Mouse (Mus musculus): ENCODE measurements around the gene Maml3. TPM values are rescaled to one million over a fixed set of nuclear protein-coding genes. Genes with fewer than 3 reads are reported as not detected.
A peak's percentile ranks its signal among the peaks of the same experiment; 100 is the strongest.

Maml3 gene
- polyA plus RNA-seq, 1 experiment from 2014 or later, result 6.0 TPM

GRCm38 (mm10) chr3:51685539-51685938 is 419.3 kb downstream of the Maml3 start:
- Histone ChIP-seq H3K27ac (replicated peaks) (no peak overlapping the region), H3K27me3 (replicated peaks; ENCODE audit: low read depth, poor library complexity, severe bottlenecking) (no peaks in the 10 kb centered on the region), H3K4me3 (no peak overlapping the region), H3K4me1 (no peaks in the 10 kb centered on the region), H3K9me3 (no peaks in the 10 kb centered on the region), H3K36me3 (replicated peaks) (peaks cover 28% of the 10 kb centered on the region)
- no peak for DNase-seq (ENCODE audit: low spot score)
- 94% methylated on average over 6 of the region's 6 CpGs for WGBS

GRCm38 (mm10) chr3:51674963-51675362 is 429.9 kb downstream of the Maml3 start:
- 81% methylated on average over 3 of the region's 3 CpGs for WGBS
- peaks cover 12% of the 10 kb centered on the region; the same call in 1 of the 2 replicates for H3K4me1 ChIP-seq

GRCm38 (mm10) chr3:51673408-51674086 is 431.3 kb downstream of the Maml3 start:
- no peaks in the 10 kb centered on the region for H3K9me3 ChIP-seq
- H3K4me1 ChIP-seq, result peaks cover 16% of the 10 kb centered on the region
- H3K27me3 ChIP-seq (replicated peaks; ENCODE audit: low read depth, poor library complexity, severe bottlenecking), result peaks cover 4% of the 10 kb centered on the region; the same call in 1 of the 2 replicates
- H3K36me3 ChIP-seq (replicated peaks), result no peaks in the 10 kb centered on the region
- WGBS, result 74% methylated on average over 21 of the region's 21 CpGs
- peak overlapping the region; percentile 3; the same call in 1 of the 2 replicates for H3K27ac ChIP-seq (replicated peaks)
- no peak overlapping the region for H3K4me3 ChIP-seq
- DNase-seq (ENCODE audit: low spot score), result peak; percentile 67

More at GRCm38 (mm10) chr3:51674963-51675362, 429.9 kb downstream of the Maml3 start:
- Histone ChIP-seq H3K27ac (replicated peaks) (no peak overlapping the region), H3K9me3 (no peaks in the 10 kb centered on the region), H3K27me3 (replicated peaks; ENCODE audit: low read depth, poor library complexity, severe bottlenecking) (peaks cover 4% of the 10 kb centered on the region; the same call in 1 of the 2 replicates), H3K36me3 (replicated peaks) (no peaks in the 10 kb centered on the region), H3K4me3 (no peak overlapping the region)
- DNase-seq (ENCODE audit: low spot score), result no peak

- Histone ChIP-seq H3K9me3 (no peaks in the 10 kb centered on the region), H3K4me1 (peaks cover 18% of the 10 kb centered on the region), H3K4me3 (no peak overlapping the region), H3K36me3 (replicated peaks) (no peaks in the 10 kb centered on the region), H3K27ac (replicated peaks) (no peak overlapping the region), H3K27me3 (replicated peaks; ENCODE audit: low read depth, poor library complexity, severe bottlenecking) (peaks cover 4% of the 10 kb centered on the region; the same call in 1 of the 2 replicates)
- DNase-seq (ENCODE audit: low spot score), result no peak
- WGBS, result 69% methylated on average over 4 of the region's 4 CpGs
Measured at GRCm38 (mm10) chr3:51672631-51673030, 432.2 kb downstream of the Maml3 start.

- no peak for DNase-seq (ENCODE audit: low spot score)
- Histone ChIP-seq H3K27ac (replicated peaks) (no peak overlapping the region), H3K36me3 (replicated peaks) (no peaks in the 10 kb centered on the region), H3K9me3 (no peaks in the 10 kb centered on the region), H3K4me1 (peaks cover 18% of the 10 kb centered on the region), H3K27me3 (replicated peaks; ENCODE audit: low read depth, poor library complexity, severe bottlenecking) (0 out of 2 replicates have a peak, but pooled peaks cover under 1% of the 10 kb centered on the region), H3K4me3 (no peak overlapping the region)
- WGBS, result 77% methylated on average over 1 of the region's 1 CpGs
Measured at GRCm38 (mm10) chr3:51671071-51671469, 433.8 kb downstream of the Maml3 start.

- H3K27me3 ChIP-seq (replicated peaks; ENCODE audit: low read depth, poor library complexity, severe bottlenecking), result no peaks in the 10 kb centered on the region
- WGBS, result 81% methylated on average over 5 of the region's 5 CpGs
- no peak for DNase-seq (ENCODE audit: low spot score)
- no peaks in the 10 kb centered on the region for H3K9me3 ChIP-seq
- H3K27ac ChIP-seq (replicated peaks), result no peak overlapping the region
- H3K4me3 ChIP-seq, result no peak overlapping the region
- H3K36me3 ChIP-seq (replicated peaks), result no peaks in the 10 kb centered on the region
- H3K4me1 ChIP-seq, result peaks cover 18% of the 10 kb centered on the region
Measured at GRCm38 (mm10) chr3:51670414-51671070, 434.3 kb downstream of the Maml3 start.

GRCm38 (mm10) chr3:51668607-51669006 is 436.3 kb downstream of the Maml3 start:
- H3K4me3 ChIP-seq, result no peak overlapping the region
- H3K27me3 ChIP-seq (replicated peaks; ENCODE audit: low read depth, poor library complexity, severe bottlenecking), result no peaks in the 10 kb centered on the region
- H3K9me3 ChIP-seq, result no peaks in the 10 kb centered on the region
- no peak overlapping the region for H3K27ac ChIP-seq (replicated peaks)
- no peaks in the 10 kb centered on the region for H3K36me3 ChIP-seq (replicated peaks)
- peaks cover 12% of the 10 kb centered on the region for H3K4me1 ChIP-seq
- DNase-seq (ENCODE audit: low spot score), result no peak
- WGBS, result 27% methylated on average over 2 of the region's 2 CpGs

GRCm38 (mm10) chr3:51662557-51662956 is 442.3 kb downstream of the Maml3 start:
- Histone ChIP-seq H3K9me3 (no peaks in the 10 kb centered on the region), H3K27me3 (replicated peaks; ENCODE audit: low read depth, poor library complexity, severe bottlenecking) (no peaks in the 10 kb centered on the region), H3K36me3 (replicated peaks) (no peaks in the 10 kb centered on the region), H3K27ac (replicated peaks) (no peak overlapping the region), H3K4me1 (peaks cover 18% of the 10 kb centered on the region), H3K4me3 (no peak overlapping the region)
- WGBS, result 54% methylated on average over 6 of the region's 6 CpGs
- DNase-seq (ENCODE audit: low spot score), result no peak

- 68% methylated on average over 11 of the region's 11 CpGs for WGBS
- Histone ChIP-seq H3K36me3 (replicated peaks) (no peaks in the 10 kb centered on the region), H3K4me1 (peaks cover 18% of the 10 kb centered on the region), H3K27me3 (replicated peaks; ENCODE audit: low read depth, poor library complexity, severe bottlenecking) (no peaks in the 10 kb centered on the region), H3K27ac (replicated peaks) (0 out of 2 replicates have a peak overlapping the region, but pooled peaks have one; percentile 4), H3K9me3 (no peaks in the 10 kb centered on the region), H3K4me3 (no peak overlapping the region)
- no peak for DNase-seq (ENCODE audit: low spot score)
Measured at GRCm38 (mm10) chr3:51661880-51662550, 442.9 kb downstream of the Maml3 start.

- Histone ChIP-seq H3K9me3 (no peaks in the 10 kb centered on the region), H3K4me1 (peaks cover 18% of the 10 kb centered on the region), H3K36me3 (replicated peaks) (no peaks in the 10 kb centered on the region), H3K27ac (replicated peaks) (no peak overlapping the region), H3K4me3 (no peak overlapping the region), H3K27me3 (replicated peaks; ENCODE audit: low read depth, poor library complexity, severe bottlenecking) (no peaks in the 10 kb centered on the region)
- DNase-seq (ENCODE audit: low spot score), result no peak
- 76% methylated on average over 5 of the region's 5 CpGs for WGBS
Measured at GRCm38 (mm10) chr3:51661376-51661775, 443.5 kb downstream of the Maml3 start.

- H3K36me3 ChIP-seq (replicated peaks), result no peaks in the 10 kb centered on the region
- H3K9me3 ChIP-seq, result no peaks in the 10 kb centered on the region
- H3K27me3 ChIP-seq (replicated peaks; ENCODE audit: low read depth, poor library complexity, severe bottlenecking), result no peaks in the 10 kb centered on the region
- WGBS, result 82% methylated on average over 3 of the region's 3 CpGs
- peaks cover 18% of the 10 kb centered on the region for H3K4me1 ChIP-seq
- DNase-seq (ENCODE audit: low spot score), result no peak
- H3K27ac ChIP-seq (replicated peaks), result no peak overlapping the region
- H3K4me3 ChIP-seq, result no peak overlapping the region
Measured at GRCm38 (mm10) chr3:51660821-51661276, 444.0 kb downstream of the Maml3 start.

GRCm38 (mm10) chr3:51660060-51660459 is 444.8 kb downstream of the Maml3 start, which contains the start of gene Mgst2:
Gene Mgst2, plus strand, starts transcription at chr3:51660360.
- Histone ChIP-seq H3K27me3 (replicated peaks; ENCODE audit: low read depth, poor library complexity, severe bottlenecking) (no peaks in the 10 kb centered on the region), H3K9me3 (no peaks in the 10 kb centered on the region), H3K36me3 (replicated peaks) (no peaks in the 10 kb centered on the region), H3K27ac (replicated peaks) (no peak within 1 kb of the TSS), H3K4me3 (no peak within 1 kb of the TSS), H3K4me1 (peaks cover 23% of the 10 kb centered on the region)
- no peak for DNase-seq (ENCODE audit: low spot score)
- WGBS, result 73% methylated on average over 4 of the region's 4 CpGs

All from embryonic facial prominence, embryonic 10.5 days (tissue).